Mouse (Mus musculus) brain, embryonic 14.5 days (tissue): ENCODE results near the gene Runx2. TPM values are rescaled to one million over a fixed set of nuclear protein-coding genes. Genes with fewer than 3 reads are reported as not detected.

Source experiments
- DNase-seq: peaks from one replicate; pipeline ENCODE4 v3.0.0-alpha.2; 2011; ENCODE audit warnings: low read depth
- CTCF ChIP-seq: fragments of 200-500 bp; IDR thresholded peaks from 2 replicates; pipeline ENCODE4 v1.5.1; 2012; ENCODE audit warnings: inconsistent platforms, mild to moderate bottlenecking, moderate library complexity, borderline replicate concordance; ENCODE audit not compliant: insufficient read depth, insufficient read length; ENCODE audit errors: extremely low read depth
- POLR2A ChIP-seq: fragments of 200-500 bp; IDR thresholded peaks from 2 replicates; pipeline ENCODE4 v1.6.1; 2012; ENCODE audit warnings: mild to moderate bottlenecking, inconsistent platforms, borderline replicate concordance; ENCODE audit not compliant: poor library complexity, insufficient read depth, insufficient read length, severe bottlenecking; ENCODE audit errors: extremely low read depth
- polyA plus RNA-seq: library from polyadenylated mRNA; depleted of rRNA; stranded (reverse); fragments of >200 nt; gene quantifications from 2 replicates; pipeline ENCODE4 v1.2.3, GENCODE M21; 2012

Runx2 gene
- polyA plus RNA-seq, 1 experiment, result 2.6 TPM

DNA sequence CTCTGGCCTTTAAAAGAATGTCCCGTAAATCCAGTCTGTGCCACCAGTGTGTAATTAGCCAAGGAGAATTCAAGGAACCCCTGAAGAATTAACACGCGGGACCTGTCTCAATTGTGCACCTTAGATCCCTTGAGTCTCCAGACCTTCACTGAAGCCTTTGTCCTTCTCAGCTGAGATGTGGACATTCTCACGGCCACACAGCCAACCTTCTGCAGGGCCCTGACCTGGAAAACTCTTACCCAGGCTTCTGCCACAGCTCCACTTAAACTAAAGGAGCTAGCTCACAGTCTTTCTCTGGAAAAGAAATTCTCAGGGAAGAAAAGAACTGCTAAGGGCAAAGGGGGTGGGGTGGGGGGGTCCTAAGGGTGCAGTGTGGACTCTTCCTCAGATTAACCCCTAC, 113.1 kb downstream of the Runx2 start:
- no peak for DNase-seq
- no peak for TF ChIP-seq CTCF

DNA sequence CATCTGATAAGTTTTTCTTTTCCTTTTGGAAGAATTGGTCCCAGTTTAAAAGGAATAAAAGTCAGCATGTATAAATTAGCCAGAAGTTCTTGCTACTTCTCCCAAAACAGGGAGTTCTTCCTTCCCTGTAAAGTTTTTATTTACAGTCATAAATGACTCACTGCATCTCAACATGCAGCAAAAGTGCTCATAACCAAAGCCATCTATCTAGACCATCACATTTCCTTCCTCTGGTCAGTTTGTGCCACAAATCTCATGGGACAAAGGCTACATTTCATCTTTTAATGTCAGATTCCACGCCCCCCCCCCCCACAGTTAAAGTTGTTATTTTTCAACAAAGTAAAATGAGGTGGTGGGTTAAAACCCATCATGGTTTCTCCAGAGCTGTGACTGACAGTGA, 114.3 kb downstream of the Runx2 start:
- no peak for DNase-seq
- TF ChIP-seq POLR2A (no peak), CTCF (no peak)

DNA sequence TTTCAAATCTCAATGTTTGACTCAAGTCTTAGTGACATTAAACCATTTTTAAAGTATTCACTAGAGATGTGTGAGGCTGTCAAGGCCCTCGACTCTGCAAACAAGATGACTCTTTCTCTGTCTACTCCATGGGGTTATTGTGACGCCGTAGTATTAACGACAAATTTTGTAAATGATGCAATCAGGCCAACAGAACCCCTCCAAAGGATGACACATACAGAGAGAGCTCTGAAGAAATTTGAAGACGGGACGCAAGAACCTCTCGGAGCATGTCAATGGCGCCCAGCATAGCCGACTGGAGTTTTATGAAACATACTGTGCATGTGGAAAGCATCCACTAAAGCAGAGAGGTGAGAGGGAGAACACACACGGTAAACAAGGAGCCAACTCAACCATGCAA, 117.5 kb downstream of the Runx2 start:
- DNase-seq, result no peak
- no peak for TF ChIP-seq CTCF

DNA sequence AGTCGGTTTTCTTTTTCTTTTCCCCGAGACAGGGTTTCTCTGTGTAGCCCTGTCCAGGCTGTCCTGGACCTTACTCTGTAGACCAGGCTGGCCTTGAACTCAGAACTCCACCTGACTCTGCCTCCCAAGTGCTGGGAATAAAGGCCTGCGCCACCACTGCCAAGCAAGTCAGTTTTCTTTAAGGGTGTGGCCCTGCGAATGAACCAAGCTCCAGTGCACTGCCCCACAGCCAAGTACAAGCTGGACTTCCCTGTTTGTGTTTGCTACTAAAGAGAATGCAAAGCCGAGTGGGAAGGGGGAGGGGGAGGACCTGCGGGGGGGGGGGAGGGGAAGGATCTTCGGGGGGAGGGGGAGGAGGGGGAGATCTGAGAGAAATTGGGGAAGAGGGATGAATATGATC, 121.0 kb downstream of the Runx2 start:
- no peak for DNase-seq
- no peak for TF ChIP-seq CTCF
- TF ChIP-seq POLR2A, result no peak

DNA sequence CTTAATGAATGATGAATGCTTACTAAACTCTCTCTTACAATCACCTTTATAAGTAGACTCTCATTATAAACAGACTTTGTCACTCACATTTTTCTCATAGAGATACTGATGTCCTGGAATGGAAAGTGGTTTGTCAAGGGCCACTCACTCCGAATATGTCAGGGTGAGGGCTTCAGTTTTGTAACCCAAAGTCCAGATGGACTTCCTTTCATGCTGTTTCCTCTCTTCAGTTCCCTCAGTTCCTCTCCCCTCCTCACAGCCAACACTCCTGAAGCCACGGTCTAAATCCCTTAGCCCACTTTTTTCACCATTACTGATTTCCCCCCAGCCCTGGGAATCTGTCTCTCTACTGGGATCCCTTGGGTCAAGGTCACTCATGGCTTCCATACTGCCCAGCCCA, 123.1 kb downstream of the Runx2 start:
- DNase-seq, result no peak
- TF ChIP-seq POLR2A (no peak), CTCF (no peak)

DNA sequence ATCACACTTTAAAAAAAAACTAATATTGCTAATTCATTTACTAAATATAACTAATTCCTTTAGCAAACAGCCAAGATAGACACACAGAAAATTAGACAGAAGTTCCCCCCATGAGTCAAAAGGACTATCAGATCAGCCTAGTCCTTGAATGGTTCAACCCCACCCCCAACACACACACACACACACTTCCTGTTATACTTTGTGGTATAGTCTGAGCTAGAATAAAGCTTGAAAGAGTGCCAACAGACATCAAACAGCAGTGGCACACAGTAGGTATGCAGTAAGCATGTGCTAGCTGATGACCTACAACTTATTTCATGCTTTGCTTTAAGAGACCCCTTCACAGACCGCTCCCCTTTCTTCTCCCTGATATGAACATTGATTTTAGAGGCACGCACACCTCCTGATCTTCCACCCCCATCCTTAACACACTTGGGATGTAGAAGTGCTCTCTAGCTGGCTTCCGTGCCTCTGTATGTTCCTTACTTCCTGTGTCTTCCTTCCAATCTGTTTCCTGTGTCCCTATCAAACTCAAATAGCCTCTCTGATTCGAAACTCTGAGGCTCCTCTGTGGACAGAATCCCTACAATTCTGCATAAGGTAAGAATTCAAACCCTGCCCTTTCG, 124.1 kb downstream of the Runx2 start:
- TF ChIP-seq CTCF (no peak), POLR2A (no peak)
- DNase-seq, result no peak

DNA sequence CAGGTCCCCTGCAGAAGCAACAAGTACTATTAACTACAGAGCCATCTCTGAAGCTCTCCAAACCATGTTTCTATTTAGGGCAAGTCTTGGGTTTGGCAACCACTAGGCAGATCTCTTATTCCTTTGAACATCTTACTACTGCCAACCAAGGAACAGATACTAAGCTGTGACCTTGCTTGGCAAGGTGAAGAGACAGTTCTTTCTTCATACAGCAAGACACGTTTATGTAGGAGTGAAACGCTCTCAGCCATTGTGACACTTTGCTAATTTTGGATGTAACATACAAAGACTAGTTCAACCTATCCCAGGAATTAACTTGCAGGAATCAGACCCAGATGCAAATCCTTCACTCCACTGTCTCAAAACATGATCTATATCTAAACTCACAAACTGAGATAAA, 126.3 kb downstream of the Runx2 start:
- no peak for DNase-seq
- TF ChIP-seq POLR2A (no peak), CTCF (no peak)

DNA sequence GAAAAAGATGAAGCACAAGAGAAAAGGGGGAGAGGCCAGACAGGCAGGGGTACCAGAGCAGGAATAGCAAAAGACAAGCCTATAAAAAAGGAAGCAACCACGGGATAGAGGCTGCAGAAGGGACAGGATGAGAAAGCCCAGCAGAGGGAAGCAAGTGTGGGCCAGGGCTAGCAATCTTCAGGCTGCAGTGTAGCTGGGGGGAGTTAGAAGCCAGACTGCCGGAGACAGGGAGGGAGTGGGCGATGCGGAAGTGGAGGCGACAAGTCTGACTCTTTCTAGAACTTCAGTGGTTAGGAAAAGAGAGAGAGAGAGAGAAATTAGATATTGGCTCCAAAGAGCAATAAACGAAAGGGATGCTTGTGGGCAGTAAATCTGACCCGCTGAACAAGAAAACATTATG, 129.1 kb downstream of the Runx2 start:
- DNase-seq, result no peak
- TF ChIP-seq CTCF, result no peak
- TF ChIP-seq POLR2A, result no peak

DNA sequence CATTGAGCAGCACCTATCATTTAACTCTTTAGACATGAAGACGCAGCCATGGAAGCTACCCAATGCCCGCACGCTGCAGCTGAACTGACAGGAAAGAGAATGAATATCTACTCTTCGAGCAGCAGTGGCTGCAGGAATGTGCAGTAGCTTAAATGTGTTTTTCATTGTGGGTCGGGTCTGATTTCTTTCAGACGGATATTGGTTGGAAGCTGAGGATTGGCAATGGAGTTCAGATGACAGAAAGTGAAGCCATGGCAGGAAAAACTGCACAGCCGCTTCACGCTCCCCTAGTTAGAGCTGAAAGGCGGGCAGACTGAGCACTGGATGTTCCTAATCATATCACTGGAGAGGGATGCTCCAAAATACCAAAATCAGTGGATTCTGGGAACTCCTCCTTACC, 131.6 kb downstream of the Runx2 start:
- no peak for TF ChIP-seq CTCF
- no peak for DNase-seq

DNA sequence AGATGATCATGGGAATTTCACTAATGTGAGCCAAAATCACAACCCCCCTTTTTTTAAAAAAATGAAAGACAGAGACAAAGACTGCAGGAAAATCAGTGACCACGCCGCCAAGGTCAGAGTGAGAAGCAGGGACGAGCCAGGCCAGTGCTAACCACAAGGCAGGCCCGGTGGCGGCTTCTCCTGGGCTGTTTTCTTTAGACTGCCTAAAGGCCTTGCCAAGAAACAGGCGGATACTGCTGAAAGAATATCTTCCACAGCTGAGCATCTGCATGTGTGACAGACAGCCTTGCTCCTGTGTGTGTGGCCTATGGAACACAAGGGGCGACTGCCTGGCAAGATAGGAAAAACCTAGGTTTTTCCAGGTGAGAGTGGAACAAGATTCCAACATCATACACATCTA, 136.8 kb downstream of the Runx2 start:
- DNase-seq, result peak; percentile 50
- TF ChIP-seq CTCF, result no peak
- TF ChIP-seq POLR2A, result no peak

DNA sequence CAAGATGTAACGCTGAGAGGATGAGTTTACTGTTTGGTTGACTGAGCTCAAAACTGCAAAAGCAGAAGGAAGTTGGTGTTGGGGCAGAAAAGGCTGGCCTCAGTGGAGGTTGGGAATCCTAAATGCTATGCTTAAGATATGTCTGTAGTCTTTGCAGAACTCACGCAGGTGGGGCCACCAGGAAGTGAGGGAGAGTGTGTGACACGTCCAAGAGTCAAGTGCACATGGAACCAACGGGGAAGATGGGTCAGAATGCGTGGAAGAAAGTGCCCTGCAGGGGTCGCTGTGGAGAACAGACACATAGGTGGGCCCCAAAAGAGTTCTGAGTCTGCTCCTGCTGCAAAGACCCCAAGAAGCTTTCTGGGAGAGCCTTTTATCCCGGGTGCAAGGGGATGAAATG, 141.8 kb downstream of the Runx2 start:
- TF ChIP-seq CTCF (peak; percentile 31; the same call in 1 of the 2 replicates), POLR2A (no peak)
- DNase-seq, result no peak

DNA sequence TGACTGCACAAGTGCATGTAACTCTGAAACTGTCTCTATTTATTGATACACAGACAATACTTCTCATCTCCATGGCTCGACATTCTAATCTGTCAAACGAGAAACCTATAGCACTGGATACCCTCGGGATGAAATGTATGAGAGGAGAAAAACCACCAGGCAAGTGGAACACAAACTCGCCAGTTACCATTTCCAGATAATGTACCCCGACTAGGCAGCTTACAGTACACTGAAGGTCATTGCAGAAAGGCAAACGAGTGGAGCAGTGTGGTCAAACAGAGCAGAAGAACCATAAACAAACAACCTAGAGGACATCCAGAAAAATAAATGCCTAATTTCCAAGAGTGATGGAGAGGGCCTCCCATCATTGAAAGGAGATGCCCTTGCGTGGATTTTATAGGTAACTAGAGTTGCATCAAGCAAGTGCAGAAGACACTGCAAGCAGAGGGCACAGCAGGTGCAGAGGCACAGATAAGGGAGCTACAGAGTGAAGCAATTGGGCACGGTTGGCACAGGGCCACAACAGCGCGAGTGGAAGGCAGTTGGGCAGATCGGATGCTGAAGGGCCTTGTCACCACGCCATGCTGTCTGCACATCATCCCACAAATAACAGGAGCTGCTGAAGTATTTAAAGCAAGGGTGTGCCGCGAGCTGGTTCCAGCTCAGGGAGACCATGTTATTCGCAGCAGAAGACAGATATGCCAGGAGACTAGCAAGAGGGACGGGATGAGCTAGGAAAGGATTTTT, 142.5 kb downstream of the Runx2 start:
- peak; percentile 78 for DNase-seq
- TF ChIP-seq CTCF (no peak), POLR2A (no peak)

DNA sequence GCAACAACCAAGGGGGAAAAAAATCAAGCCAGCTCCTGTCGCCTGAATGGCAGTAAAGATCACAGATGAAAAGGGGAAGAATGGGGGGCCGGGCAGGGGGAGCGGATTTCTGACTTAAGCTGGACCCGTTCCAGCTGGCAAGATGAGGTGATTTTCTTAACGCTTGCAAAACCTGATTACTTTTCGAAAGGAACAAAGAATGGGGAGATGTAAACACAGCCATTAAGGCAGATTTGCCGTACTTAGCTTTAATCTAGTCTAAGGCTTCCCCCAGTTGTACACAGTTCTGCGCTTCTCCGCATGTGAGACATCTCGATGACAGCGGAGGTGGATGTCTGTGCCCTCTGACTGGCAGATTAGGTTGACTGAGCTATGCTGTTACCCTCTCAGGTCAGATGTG, 144.6 kb downstream of the Runx2 start:
- DNase-seq, result peak; percentile 81
- TF ChIP-seq POLR2A, result no peak

DNA sequence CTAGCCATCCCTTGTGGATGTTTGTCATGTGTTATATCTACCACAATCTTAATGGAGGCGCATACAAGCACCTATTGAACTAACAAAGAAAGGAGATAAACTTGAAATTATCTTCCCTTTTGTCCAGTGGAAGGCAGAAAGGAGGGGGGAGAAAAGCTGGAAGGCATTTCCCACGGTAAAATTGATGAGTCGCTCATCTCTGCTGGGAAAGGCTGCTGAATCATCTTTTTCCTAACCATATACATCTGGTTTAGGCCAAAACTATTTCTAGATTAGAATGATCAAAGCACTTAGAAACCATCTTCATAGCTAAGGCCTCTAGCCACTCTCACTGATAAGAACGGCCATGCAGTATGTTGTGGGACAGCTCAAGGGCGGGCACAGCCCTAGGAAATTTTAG, 147.3 kb downstream of the Runx2 start:
- TF ChIP-seq POLR2A (no peak), CTCF (no peak)

More for the DNA sequence above, 147.3 kb downstream of the Runx2 start:
- DNase-seq, result no peak
